Mouse (Mus musculus) spleen, adult 18-20 months (tissue): ENCODE data around the gene Ccdc61.

ENCODE experiments used
- DNase-seq, 2 experiments: peaks; one replicate each; pipeline ENCODE4 v3.0.0; 2022; ENCODE audit warnings: mixed read lengths in 2 of 2

Gene Ccdc61

GRCm38 (mm10) chr7:18910241-18910831, at the start of gene Ccdc61:
Gene Ccdc61 (minus strand): TSS chr7:18910415.
- DNase-seq, result peak; percentile 95 to 97

GRCm38 (mm10) chr7:18959446-18959845, 49.2 kb upstream of the Ccdc61 start:
- no peak for DNase-seq

- DNase-seq, result no peak
These were observed 48.2 kb upstream of the Ccdc61 start for GRCm38 (mm10) chr7:18958384-18958766.

GRCm38 (mm10) chr7:18957569-18958383, 47.6 kb upstream of the Ccdc61 start:
- DNase-seq, result peak in 1 of 2 experiments; percentile 18

GRCm38 (mm10) chr7:18951397-18951796, 41.2 kb upstream of the Ccdc61 start:
- DNase-seq, result peak in 1 of 2 experiments; percentile 12

- DNase-seq, result no peak
These were observed 40.5 kb upstream of the Ccdc61 start for GRCm38 (mm10) chr7:18950523-18951315.

- DNase-seq, result no peak
These were observed 39.7 kb upstream of the Ccdc61 start for GRCm38 (mm10) chr7:18949781-18950522.

GRCm38 (mm10) chr7:18948151-18948550, 37.9 kb upstream of the Ccdc61 start:
- DNase-seq, result no peak

GRCm38 (mm10) chr7:18942815-18943214, 32.6 kb upstream of the Ccdc61 start:
- no peak for DNase-seq

GRCm38 (mm10) chr7:18942376-18942775, 32.2 kb upstream of the Ccdc61 start:
- DNase-seq, result no peak

GRCm38 (mm10) chr7:18927759-18928158, 17.5 kb upstream of the Ccdc61 start:
- no peak for DNase-seq

- no peak for DNase-seq
These were observed 16.7 kb upstream of the Ccdc61 start for GRCm38 (mm10) chr7:18926911-18927310.

GRCm38 (mm10) chr7:18926041-18926790, 16.0 kb upstream of the Ccdc61 start:
- DNase-seq, result no peak

- DNase-seq, result peak; percentile 48 to 53
These were observed 15.1 kb upstream of the Ccdc61 start, which contains the start of gene Nova2 for GRCm38 (mm10) chr7:18925162-18925938. Gene Nova2 (plus strand): TSS chr7:18925888.

- DNase-seq, result no peak
These were observed 14.1 kb upstream of the Ccdc61 start for GRCm38 (mm10) chr7:18924321-18924720.

- no peak for DNase-seq
These were observed 13.5 kb upstream of the Ccdc61 start for GRCm38 (mm10) chr7:18923711-18924191.

- DNase-seq, result no peak
These were observed 13.1 kb upstream of the Ccdc61 start for GRCm38 (mm10) chr7:18923267-18923666.

- DNase-seq, result no peak
These were observed 12.6 kb upstream of the Ccdc61 start for GRCm38 (mm10) chr7:18922807-18923206.

GRCm38 (mm10) chr7:18921069-18921468, 10.9 kb upstream of the Ccdc61 start:
- peak in 1 of 2 experiments; percentile 16 for DNase-seq

- no peak for DNase-seq
These were observed 7.7 kb upstream of the Ccdc61 start for GRCm38 (mm10) chr7:18917931-18918330.

- DNase-seq, result no peak
These were observed 6.0 kb upstream of the Ccdc61 start for GRCm38 (mm10) chr7:18916254-18916653.
